12 mouse cellular contexts compared by ENCODE assay signal in genomic region chr5:64030281-64030960, GRCm38 (mm10).
DNase-seq lines count a peak whose midpoint lies in the region; ATAC-seq and TF ChIP-seq lines count a peak whose summit lies in the region.
"Had no signal": no experiment of that assay in that cellular context is flagged by ENCODE, and none has a peak within 500 bp of the region (broad histone marks: within the 10 kb centered on the region; RNA-seq: fewer than 3 reads in every experiment).

No protein-coding gene starts in this region.

- intact Hi-C loops in heart, postnatal 25 days (cut with DNase I) = no loop called here

- H3K9me3 ChIP-seq in midbrain, embryonic 11.5 days (ENCODE audit: control insufficient read depth, low read length) = no peaks in the 10 kb centered on the region
- H3K9me3 ChIP-seq: G1E; liver, embryonic 13.5 days; neural tube, embryonic 13.5 days had no signal

- WGBS in midbrain, embryonic 11.5 days = 94% methylated on average over 7 of the region's 8 CpGs

- peak; percentile 14 for DNase-seq in heart, adult 8-10 months (ENCODE audit: low spot score)
- DNase-seq in heart, postnatal 25 days (ENCODE audit: low spot score) = no peak
- DNase-seq in CD4-positive helper T cell, adult 2 months (ENCODE audit: low read depth, low spot score) = peak; percentile 65
- peak; percentile 69 for DNase-seq in brain, embryonic 14.5 days (ENCODE audit: low read depth)
- DNase-seq in lung, postnatal 10 days = peak; percentile 29
- no peak for DNase-seq in midbrain, embryonic 11.5 days (ENCODE audit: low spot score, missing footprints)
- no peak for DNase-seq in adrenal gland, adult 8-10 months
- no peak for DNase-seq in gastrocnemius, adult 18-20 months (ENCODE audit: low spot score)
- DNase-seq: liver, embryonic 13.5 days had no signal

- H3K27me3 ChIP-seq in midbrain, embryonic 11.5 days (ENCODE audit: control insufficient read depth, insufficient read depth, low read length) = no peaks in the 10 kb centered on the region
- H3K27me3 ChIP-seq: liver, embryonic 13.5 days; neural tube, embryonic 13.5 days had no signal

- no peak for TF ChIP-seq CTCF in brain, embryonic 14.5 days (IDR thresholded peaks at IDR 0.05; ENCODE audit: borderline replicate concordance, extremely low read depth, insufficient read depth, insufficient read length)

- no peak for ATAC-seq in midbrain, embryonic 11.5 days (ENCODE audit: low FRiP score)
- ATAC-seq: intestine, embryonic 16.5 days had no signal

- H3K36me3 ChIP-seq in midbrain, embryonic 11.5 days (ENCODE audit: control insufficient read depth, insufficient read depth, low read length) = no peaks in the 10 kb centered on the region
- H3K36me3 ChIP-seq: G1E; liver, embryonic 13.5 days; neural tube, embryonic 13.5 days had no signal

- no peak overlapping the region for H3K4me2 ChIP-seq in midbrain, embryonic 11.5 days
- H3K4me2 ChIP-seq: liver, embryonic 13.5 days; neural tube, embryonic 13.5 days had no signal

- H3K4me3 ChIP-seq in midbrain, embryonic 11.5 days (ENCODE audit: low read depth, low read length) = no peak overlapping the region
- H3K4me3 ChIP-seq: liver, embryonic 13.5 days; neural tube, embryonic 13.5 days had no signal

- H3K27ac ChIP-seq in midbrain, embryonic 11.5 days (ENCODE audit: low read depth, low read length) = no peak overlapping the region
- H3K27ac ChIP-seq: liver, embryonic 13.5 days; neural tube, embryonic 13.5 days had no signal

- H3K4me1 ChIP-seq in midbrain, embryonic 11.5 days (ENCODE audit: control insufficient read depth, insufficient read depth, low read length) = no peaks in the 10 kb centered on the region
- H3K4me1 ChIP-seq: liver, embryonic 13.5 days; neural tube, embryonic 13.5 days had no signal

- TF ChIP-seq POLR2A in brain, embryonic 14.5 days (IDR thresholded peaks at IDR 0.05; ENCODE audit: borderline replicate concordance, extremely low read depth, insufficient read depth, insufficient read length, poor library complexity, severe bottlenecking) = no peak

- H3K9ac ChIP-seq in midbrain, embryonic 11.5 days (ENCODE audit: low read length) = no peak overlapping the region
- H3K9ac ChIP-seq: liver, embryonic 13.5 days; neural tube, embryonic 13.5 days had no signal

Comparison
In these comparisons a context has a peak if more than half of its experiments do, and no peak if none do; other contexts are left out.
1. DNase-seq: peak in heart, adult 8-10 months (single experiment), CD4-positive helper T cell, adult 2 months (single experiment), brain, embryonic 14.5 days (single experiment) and lung, postnatal 10 days (single experiment); none in heart, postnatal 25 days (single experiment), midbrain, embryonic 11.5 days (single experiment), adrenal gland, adult 8-10 months (single experiment) and gastrocnemius, adult 18-20 months (single experiment).